Mouse (Mus musculus) E14TG2a.4 (cell line): Measurements from ENCODE around the gene Car9.

Experiments used
- H3K27me3 ChIP-seq: 2 replicates; pipeline ENCODE4 v1.6.1; 2014; ENCODE audit warnings: low read length, control low read depth; ENCODE audit not compliant: insufficient read depth
- H3K36me3 ChIP-seq: 2 replicates; pipeline ENCODE4 v1.6.1; 2014; ENCODE audit warnings: low read length, control low read depth; ENCODE audit not compliant: insufficient read depth
- H3K4me1 ChIP-seq: replicated peaks from 2 replicates; pipeline ENCODE4 v1.6.1; 2014; ENCODE audit warnings: low read depth, low read length, control low read depth
- H3K4me3 ChIP-seq: replicated peaks from 2 replicates; pipeline ENCODE4 v1.5.1; 2014; ENCODE audit warnings: mild to moderate bottlenecking, low read length
- H3K9me3 ChIP-seq: 2 replicates; pipeline ENCODE4 v1.6.1; 2014; ENCODE audit warnings: low read length, control low read depth
- CTCF ChIP-seq: conservative IDR thresholded peaks from 2 replicates; pipeline ENCODE4 v1.5.1; 2014; ENCODE audit warnings: low read length
- NANOG ChIP-seq: IDR thresholded peaks from 2 replicates; pipeline ENCODE4 v1.6.1; 2014; ENCODE audit warnings: borderline replicate concordance, low read length, mixed read lengths
- POU5F1 ChIP-seq: IDR thresholded peaks from 2 replicates; pipeline ENCODE4 v1.6.1; 2014; ENCODE audit warnings: low read length, borderline replicate concordance

Car9 gene

DNA sequence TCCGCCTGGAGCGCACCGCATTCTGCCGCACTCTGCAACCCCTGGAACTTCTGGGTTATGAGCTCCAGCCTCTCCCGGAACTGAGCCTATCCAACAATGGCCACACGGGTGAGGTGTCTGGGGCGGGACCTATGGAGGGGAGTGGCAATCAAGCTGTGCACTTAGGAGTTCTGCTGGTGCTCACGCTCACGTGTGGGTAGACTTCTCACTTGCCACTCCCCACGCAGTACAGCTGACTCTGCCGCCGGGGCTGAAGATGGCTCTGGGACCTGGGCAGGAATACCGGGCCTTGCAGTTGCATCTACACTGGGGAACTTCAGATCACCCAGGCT, 1.9 kb downstream of the Car9 start:
- H3K4me3 ChIP-seq: peak overlapping the region; percentile 72
- no peaks in the 10 kb centered on the region for H3K36me3 ChIP-seq
- TF ChIP-seq NANOG: no peak
- no peak for TF ChIP-seq POU5F1
- peaks cover 67% of the 10 kb centered on the region for H3K4me1 ChIP-seq
- H3K27me3 ChIP-seq: peaks cover 52% of the 10 kb centered on the region
- H3K9me3 ChIP-seq: no peaks in the 10 kb centered on the region

GRCm38 (mm10) chr4:43509109-43509508, 2.3 kb downstream of the Car9 start:
- peaks cover 67% of the 10 kb centered on the region for H3K4me1 ChIP-seq
- H3K4me3 ChIP-seq: peak overlapping the region; percentile 72
- H3K36me3 ChIP-seq: peaks cover 4% of the 10 kb centered on the region
- H3K9me3 ChIP-seq: no peaks in the 10 kb centered on the region
- H3K27me3 ChIP-seq: peaks cover 51% of the 10 kb centered on the region
- TF ChIP-seq CTCF (no peak), POU5F1 (no peak), NANOG (no peak)

GRCm38 (mm10) chr4:43511675-43512454, 5.1 kb downstream of the Car9 start:
- no peak for TF ChIP-seq NANOG
- TF ChIP-seq CTCF: no peak
- no peak for TF ChIP-seq POU5F1
- 0 out of 2 replicates have a peak overlapping the region, but pooled peaks have one; percentile 4 for H3K4me3 ChIP-seq
- H3K27me3 ChIP-seq: peaks cover 32% of the 10 kb centered on the region
- H3K4me1 ChIP-seq: peaks cover 85% of the 10 kb centered on the region
- peaks cover 26% of the 10 kb centered on the region for H3K36me3 ChIP-seq
- H3K9me3 ChIP-seq: no peaks in the 10 kb centered on the region

DNA sequence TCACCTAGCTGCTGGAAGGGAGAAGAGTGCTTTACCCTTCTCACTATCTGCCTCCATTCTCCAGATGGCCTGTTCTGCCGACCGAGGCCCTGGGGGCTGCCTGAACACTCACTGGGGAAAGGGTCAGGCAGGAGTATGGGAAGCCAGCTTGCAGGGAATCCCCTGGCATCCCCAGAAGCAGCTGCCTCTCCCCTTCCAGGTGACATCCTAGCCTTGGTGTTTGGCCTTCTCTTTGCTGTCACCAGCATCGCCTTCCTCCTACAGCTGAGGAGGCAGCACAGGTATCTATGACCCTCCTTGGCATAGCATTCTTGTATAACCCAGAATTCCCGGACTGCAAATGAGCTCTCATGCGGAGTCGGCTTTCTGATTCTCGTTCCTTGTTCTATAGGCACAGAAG, 5.9 kb downstream of the Car9 start:
- TF ChIP-seq POU5F1 (no peak), CTCF (no peak), NANOG (no peak)
- Histone ChIP-seq H3K9me3 (no peaks in the 10 kb centered on the region), H3K27me3 (peaks cover 24% of the 10 kb centered on the region)

DNA sequence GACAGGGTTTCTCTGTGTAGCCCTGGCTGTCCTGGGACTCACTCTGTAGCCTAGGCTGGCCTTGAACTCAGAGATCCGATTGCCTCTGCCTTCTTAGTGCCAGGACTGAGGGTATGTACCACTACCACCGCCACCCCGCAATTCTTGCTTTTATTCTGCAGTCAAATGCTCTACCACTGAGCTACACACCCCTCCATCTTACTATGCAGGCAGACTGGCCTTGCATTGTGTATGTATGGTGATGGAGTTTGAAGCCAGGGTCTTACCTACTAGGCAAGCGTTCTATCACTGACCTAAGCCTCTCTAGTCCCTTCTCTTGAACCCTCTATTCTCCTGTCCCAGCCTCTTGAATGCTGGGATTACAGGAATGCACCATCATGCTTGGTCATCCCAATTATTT, 6.5 kb downstream of the Car9 start:
- peaks cover 18% of the 10 kb centered on the region for H3K27me3 ChIP-seq

More for the DNA sequence above, 5.9 kb downstream of the Car9 start:
- Histone ChIP-seq H3K36me3 (peaks cover 31% of the 10 kb centered on the region), H3K4me3 (0 out of 2 replicates have a peak overlapping the region, but pooled peaks have one; percentile 4), H3K4me1 (peaks cover 83% of the 10 kb centered on the region)

GRCm38 (mm10) chr4:43513791-43514190, 7.0 kb downstream of the Car9 start:
- TF ChIP-seq NANOG: no peak
- Histone ChIP-seq H3K27me3 (peaks cover 16% of the 10 kb centered on the region), H3K36me3 (peaks cover 37% of the 10 kb centered on the region), H3K9me3 (no peaks in the 10 kb centered on the region), H3K4me3 (no peak overlapping the region), H3K4me1 (peaks cover 81% of the 10 kb centered on the region)

More for the DNA sequence above, 6.5 kb downstream of the Car9 start:
- H3K4me1 ChIP-seq: peaks cover 83% of the 10 kb centered on the region
- H3K36me3 ChIP-seq: peaks cover 37% of the 10 kb centered on the region
- no peak for TF ChIP-seq POU5F1
- TF ChIP-seq NANOG: no peak
- TF ChIP-seq CTCF: no peak
- no peak overlapping the region for H3K4me3 ChIP-seq
- H3K9me3 ChIP-seq: no peaks in the 10 kb centered on the region

DNA sequence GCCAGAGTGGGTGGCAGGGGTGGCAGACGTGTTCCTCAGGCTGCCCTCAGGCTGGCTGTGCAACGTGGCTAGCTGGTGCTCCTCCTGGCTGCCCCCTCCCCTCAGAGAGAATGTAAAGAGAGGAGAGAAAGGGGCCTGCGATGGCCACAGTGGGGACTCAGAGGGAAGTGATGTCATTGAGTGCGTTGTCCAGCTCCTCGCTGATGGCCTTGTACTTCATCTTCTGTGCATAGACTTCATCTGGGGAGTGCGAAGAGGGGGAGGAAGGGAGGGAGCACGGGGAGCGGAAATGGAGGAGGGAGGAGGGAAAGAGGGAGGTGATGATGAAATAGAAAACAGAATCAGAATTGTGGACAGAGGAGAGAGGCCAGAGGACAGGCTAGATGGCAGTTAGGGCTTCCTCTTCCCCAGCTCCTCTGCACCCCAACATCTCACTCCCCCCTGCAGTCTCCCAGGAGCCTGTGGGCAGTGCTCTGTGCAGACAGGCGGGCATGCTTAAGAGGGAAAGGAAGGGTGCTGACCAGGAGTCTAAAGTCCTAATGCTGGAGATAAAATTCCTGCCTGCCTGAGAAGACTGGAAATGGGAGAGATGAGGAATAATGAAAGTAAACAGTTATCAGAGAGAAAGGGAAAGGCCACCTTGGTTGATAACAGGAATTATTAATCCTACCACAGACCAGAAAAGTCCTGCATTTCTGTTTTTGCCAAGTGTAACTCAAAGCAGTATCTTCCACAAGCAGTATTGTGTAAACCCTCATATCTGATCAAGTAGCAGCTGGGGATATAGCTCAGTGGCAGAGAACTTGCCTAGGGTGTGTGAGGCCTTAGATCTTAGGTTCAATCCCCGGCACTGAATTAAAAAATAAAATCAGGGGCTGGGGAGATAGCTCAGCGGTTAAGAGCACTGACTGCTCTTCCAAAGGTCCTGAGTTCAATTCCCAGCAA, 9.3 kb downstream of the Car9 start:
- TF ChIP-seq POU5F1: no peak
- no peak for TF ChIP-seq NANOG
- no peak for TF ChIP-seq CTCF
- Histone ChIP-seq H3K4me1 (peaks cover 76% of the 10 kb centered on the region), H3K27me3 (peaks cover 23% of the 10 kb centered on the region), H3K36me3 (peaks cover 42% of the 10 kb centered on the region), H3K9me3 (no peaks in the 10 kb centered on the region), H3K4me3 (no peak overlapping the region)

DNA sequence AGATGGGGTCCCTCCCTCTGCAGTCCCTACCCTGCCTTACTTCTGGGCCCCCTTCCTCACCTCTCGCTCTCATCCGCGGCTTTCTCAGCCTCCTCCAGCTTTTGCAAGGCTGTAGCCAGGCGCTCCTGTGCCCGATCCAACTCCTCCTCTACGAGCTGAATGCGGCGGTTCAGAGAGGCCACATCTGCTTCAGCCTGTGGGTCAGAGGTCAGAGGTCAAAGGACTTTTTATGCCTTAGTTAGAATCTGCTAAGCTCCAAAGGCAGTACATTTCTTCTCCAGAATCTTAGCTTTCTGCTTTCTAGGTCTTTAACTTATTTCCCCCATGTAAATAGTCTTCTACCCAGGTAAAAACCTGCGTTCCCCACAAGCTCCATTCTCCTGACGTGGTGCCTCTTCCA, 12.8 kb downstream of the Car9 start:
- H3K9me3 ChIP-seq: no peaks in the 10 kb centered on the region
- peaks cover 47% of the 10 kb centered on the region for H3K27me3 ChIP-seq
- TF ChIP-seq POU5F1 (no peak), NANOG (no peak), CTCF (no peak)
- peak overlapping the region; percentile 73 for H3K4me3 ChIP-seq
- peaks cover 41% of the 10 kb centered on the region for H3K36me3 ChIP-seq
- peaks cover 80% of the 10 kb centered on the region for H3K4me1 ChIP-seq
